8 mouse cellular contexts compared by ENCODE assay signal in genomic region chr2:52955090-52955489, GRCm38 (mm10).
DNase-seq lines count a peak whose midpoint lies in the region; ATAC-seq and TF ChIP-seq lines count a peak whose summit lies in the region.

No protein-coding gene starts in this region.

- intact Hi-C loops in gastrocnemius, postnatal 36 days (cut with DNase I), result no loop called here

- H3K9ac ChIP-seq in forebrain, postnatal 0 days, result no peak overlapping the region
- H3K9ac ChIP-seq in forebrain, embryonic 11.5 days (ENCODE audit: low read length), result no peak overlapping the region
- no peak overlapping the region for H3K9ac ChIP-seq in liver, embryonic 16.5 days (ENCODE audit: low read depth, low read length)

- 0 out of 2 replicates have a peak, but pooled peaks have one; percentile 11 for ATAC-seq in forebrain, postnatal 0 days
- no peak for ATAC-seq in forebrain, embryonic 11.5 days (replicated peaks; ENCODE audit: low FRiP score)
- peak; percentile 76 for ATAC-seq in liver, embryonic 16.5 days (ENCODE audit: low read depth)

- TF ChIP-seq CTCF in forebrain, postnatal 0 days (IDR thresholded peaks at IDR 0.05; ENCODE audit: low read depth), result no peak

- no peak overlapping the region for H3K27ac ChIP-seq in forebrain, postnatal 0 days (ENCODE audit: low read depth, low read length)
- H3K27ac ChIP-seq in forebrain, embryonic 11.5 days (ENCODE audit: low read depth, low read length), result no peak overlapping the region
- H3K27ac ChIP-seq in liver, embryonic 16.5 days (ENCODE audit: low read length), result no peak overlapping the region

- H3K36me3 ChIP-seq in forebrain, postnatal 0 days (ENCODE audit: insufficient read depth), result no peaks in the 10 kb centered on the region
- H3K36me3 ChIP-seq in forebrain, embryonic 11.5 days (ENCODE audit: control insufficient read depth, insufficient read depth, low read length), result no peaks in the 10 kb centered on the region
- no peaks in the 10 kb centered on the region for H3K36me3 ChIP-seq in liver, embryonic 16.5 days (ENCODE audit: control insufficient read depth, insufficient read depth)

- no peak for DNase-seq in forebrain, postnatal 0 days
- no peak for DNase-seq in forebrain, embryonic 11.5 days (ENCODE audit: low spot score)
- peak; percentile 91 for DNase-seq in adrenal gland, postnatal 25 days
- DNase-seq in gastrocnemius, postnatal 36 days, result peak; percentile 75 to 90
- peak; percentile 83 to 87 for DNase-seq in kidney, postnatal 25 days
- DNase-seq in right cerebral cortex, postnatal 36 days (ENCODE audit: low spot score in 2 of 2), result peak; percentile 64 to 75
- no peak for DNase-seq in T-cell, adult 2 months (ENCODE audit: low spot score)

- H3K4me3 ChIP-seq in forebrain, postnatal 0 days (ENCODE audit: low read depth, low read length), result no peak overlapping the region
- no peak overlapping the region for H3K4me3 ChIP-seq in forebrain, embryonic 11.5 days (ENCODE audit: low read depth, low read length)
- H3K4me3 ChIP-seq in liver, embryonic 16.5 days (ENCODE audit: low read depth, low read length), result no peak overlapping the region

- H3K9me3 ChIP-seq in forebrain, postnatal 0 days (ENCODE audit: low read length), result no peaks in the 10 kb centered on the region
- H3K9me3 ChIP-seq in forebrain, embryonic 11.5 days (ENCODE audit: control insufficient read depth, low read length), result no peaks in the 10 kb centered on the region; the same call in 1 of the 2 replicates
- no peaks in the 10 kb centered on the region for H3K9me3 ChIP-seq in liver, embryonic 16.5 days (replicated peaks; ENCODE audit: control insufficient read depth, low read length)

- WGBS in forebrain, postnatal 0 days, result 63% methylated on average over 8 of the region's 8 CpGs
- WGBS in forebrain, embryonic 11.5 days, result 89% methylated on average over 8 of the region's 8 CpGs
- 17% methylated on average over 8 of the region's 8 CpGs for WGBS in liver, embryonic 16.5 days (ENCODE audit: insufficient replicate concordance)

- no peak overlapping the region for H3K4me2 ChIP-seq in forebrain, postnatal 0 days (ENCODE audit: low read depth)
- no peak overlapping the region for H3K4me2 ChIP-seq in forebrain, embryonic 11.5 days (ENCODE audit: low read depth, low read length, severe bottlenecking)
- H3K4me2 ChIP-seq in liver, embryonic 16.5 days (ENCODE audit: low read depth, low read length), result no peak overlapping the region

- peaks cover 11% of the 10 kb centered on the region for H3K4me1 ChIP-seq in forebrain, postnatal 0 days (ENCODE audit: insufficient read depth)
- peaks cover 15% of the 10 kb centered on the region for H3K4me1 ChIP-seq in forebrain, embryonic 11.5 days (replicated peaks; ENCODE audit: control insufficient read depth, insufficient read depth, low read length)
- no peaks in the 10 kb centered on the region for H3K4me1 ChIP-seq in liver, embryonic 16.5 days (ENCODE audit: control insufficient read depth, low read depth, low read length)

- no peaks in the 10 kb centered on the region for H3K27me3 ChIP-seq in forebrain, postnatal 0 days (ENCODE audit: insufficient read depth, low read length)
- no peaks in the 10 kb centered on the region for H3K27me3 ChIP-seq in forebrain, embryonic 11.5 days (ENCODE audit: control insufficient read depth, insufficient read depth, low read length)
- H3K27me3 ChIP-seq in liver, embryonic 16.5 days (ENCODE audit: control insufficient read depth, insufficient read depth, low read depth, low read length), result no peaks in the 10 kb centered on the region

Comparison
In these comparisons a context has a peak if more than half of its experiments do, and no peak if none do; other contexts are left out.
1. DNase-seq: peak in adrenal gland, postnatal 25 days (single experiment), gastrocnemius, postnatal 36 days (2 of 2), kidney, postnatal 25 days (2 of 2) and right cerebral cortex, postnatal 36 days (2 of 2); none in forebrain, postnatal 0 days (single experiment), forebrain, embryonic 11.5 days (single experiment) and T-cell, adult 2 months (single experiment).